Mouse (Mus musculus): ENCODE results near the gene Pdxk. TPM values are rescaled to one million over a fixed set of nuclear protein-coding genes. Genes with fewer than 3 reads are reported as not detected.
A peak's percentile ranks its signal among the peaks of the same experiment; 100 is the strongest.

Gene Pdxk
- polyA plus RNA-seq, 1 experiment from 2014 or later = 10.0 TPM

DNA sequence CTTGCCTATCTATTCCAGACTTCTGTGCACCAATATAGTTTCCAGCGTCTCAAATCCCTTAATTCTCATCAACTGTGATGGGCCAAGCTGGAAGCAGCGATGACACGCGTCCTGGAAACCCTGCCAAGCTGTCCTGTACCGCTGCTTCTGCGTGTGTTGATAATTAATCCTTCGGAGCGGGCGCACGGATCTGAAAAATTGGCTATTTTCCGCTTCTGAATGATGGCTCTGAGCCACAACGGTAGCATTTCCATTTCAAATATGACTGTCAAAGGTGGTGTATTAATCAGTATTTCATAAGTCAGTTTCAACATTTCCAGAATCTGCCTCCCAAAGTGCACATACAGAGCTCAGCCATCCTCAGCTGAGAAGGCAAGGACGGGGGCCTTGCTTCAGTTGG, 8.1 kb downstream of the Pdxk start:
- 95% methylated on average over 13 of the region's 13 CpGs for WGBS
- Histone ChIP-seq H3K4me1 (replicated peaks) (peaks cover 53% of the 10 kb centered on the region), H3K36me3 (no peaks in the 10 kb centered on the region), H3K4me3 (no peak overlapping the region), H3K9me3 (no peaks in the 10 kb centered on the region), H3K27me3 (ENCODE audit: insufficient read depth, poor library complexity, severe bottlenecking) (no peaks in the 10 kb centered on the region), H3K27ac (no peak overlapping the region)
- no peak for DNase-seq (ENCODE audit: low spot score)

DNA sequence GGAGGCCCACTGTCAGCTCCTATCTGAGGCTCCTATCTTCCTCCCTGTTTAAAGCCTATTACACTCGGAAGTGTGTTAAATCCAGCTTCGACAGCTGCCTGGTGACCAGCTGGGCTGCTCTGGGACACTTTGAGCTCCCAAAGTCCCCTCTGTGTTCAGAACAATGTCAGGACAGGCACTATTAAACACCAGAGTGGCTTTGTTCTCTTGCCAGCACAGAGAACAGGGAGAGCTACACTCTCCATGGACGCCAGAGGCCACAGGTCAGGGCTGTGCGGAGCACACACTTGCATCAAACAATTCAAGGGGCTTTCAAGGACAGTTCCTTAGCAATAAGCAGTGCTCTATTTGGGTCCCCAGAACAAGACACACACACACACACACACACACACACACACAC, 12.1 kb downstream of the Pdxk start:
- WGBS = 18% methylated on average over 4 of the region's 4 CpGs
- Histone ChIP-seq H3K36me3 (peaks cover 21% of the 10 kb centered on the region), H3K9me3 (no peaks in the 10 kb centered on the region), H3K27me3 (ENCODE audit: insufficient read depth, poor library complexity, severe bottlenecking) (no peaks in the 10 kb centered on the region), H3K4me3 (no peak overlapping the region), H3K4me1 (replicated peaks) (peaks cover 33% of the 10 kb centered on the region), H3K27ac (peak overlapping the region; percentile 66)
- peak; percentile 44 for DNase-seq (ENCODE audit: low spot score)

DNA sequence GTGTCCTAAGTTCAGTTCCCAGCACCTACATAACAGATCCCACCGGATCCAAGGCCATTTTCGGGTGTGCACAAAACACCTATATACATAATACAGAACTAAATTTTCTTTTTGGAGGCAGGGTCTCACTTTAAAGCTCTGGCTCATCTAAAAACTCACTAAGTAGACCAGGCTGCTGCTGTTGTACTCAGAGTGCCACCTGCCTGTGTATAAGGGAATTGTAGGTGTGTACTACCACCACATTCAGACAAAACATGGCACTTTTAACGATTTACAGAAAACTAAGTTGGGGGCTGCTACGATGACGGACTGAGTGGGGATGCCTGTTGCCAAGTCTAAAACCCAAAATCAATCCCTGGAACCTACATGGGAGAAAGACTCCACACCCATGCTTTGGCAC, 14.0 kb downstream of the Pdxk start:
- Histone ChIP-seq H3K27ac (no peak overlapping the region), H3K4me1 (replicated peaks) (peaks cover 30% of the 10 kb centered on the region), H3K27me3 (ENCODE audit: insufficient read depth, poor library complexity, severe bottlenecking) (no peaks in the 10 kb centered on the region), H3K36me3 (peaks cover 36% of the 10 kb centered on the region), H3K4me3 (no peak overlapping the region), H3K9me3 (no peaks in the 10 kb centered on the region)
- WGBS = 92% methylated on average over 5 of the region's 5 CpGs
- no peak for DNase-seq (ENCODE audit: low spot score)

DNA sequence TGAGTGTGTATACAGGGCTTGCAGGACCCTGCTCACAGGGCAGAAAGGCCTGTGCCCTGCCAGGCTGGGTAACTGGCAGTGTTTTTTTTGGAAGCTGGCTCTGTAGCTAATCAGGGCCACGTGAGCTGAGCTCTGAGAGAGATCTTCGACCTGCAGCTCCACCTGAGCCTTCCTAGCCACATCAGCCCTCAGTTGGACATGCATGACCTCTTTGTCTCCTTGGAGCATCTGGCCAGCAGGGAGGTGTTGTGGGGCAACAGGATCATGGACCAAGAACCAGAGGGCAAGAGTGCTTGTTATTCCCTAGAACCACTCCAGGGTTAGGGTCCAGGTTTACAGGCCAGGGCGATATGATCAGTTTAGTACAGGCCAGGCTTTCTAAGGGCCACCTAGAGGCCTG, 17.4 kb downstream of the Pdxk start:
- Histone ChIP-seq H3K27me3 (ENCODE audit: insufficient read depth, poor library complexity, severe bottlenecking) (no peaks in the 10 kb centered on the region), H3K27ac (no peak overlapping the region), H3K4me1 (replicated peaks) (peaks cover 13% of the 10 kb centered on the region), H3K9me3 (no peaks in the 10 kb centered on the region), H3K4me3 (no peak overlapping the region), H3K36me3 (peaks cover 59% of the 10 kb centered on the region)
- DNase-seq (ENCODE audit: low spot score) = no peak
- 94% methylated on average over 3 of the region's 3 CpGs for WGBS

DNA sequence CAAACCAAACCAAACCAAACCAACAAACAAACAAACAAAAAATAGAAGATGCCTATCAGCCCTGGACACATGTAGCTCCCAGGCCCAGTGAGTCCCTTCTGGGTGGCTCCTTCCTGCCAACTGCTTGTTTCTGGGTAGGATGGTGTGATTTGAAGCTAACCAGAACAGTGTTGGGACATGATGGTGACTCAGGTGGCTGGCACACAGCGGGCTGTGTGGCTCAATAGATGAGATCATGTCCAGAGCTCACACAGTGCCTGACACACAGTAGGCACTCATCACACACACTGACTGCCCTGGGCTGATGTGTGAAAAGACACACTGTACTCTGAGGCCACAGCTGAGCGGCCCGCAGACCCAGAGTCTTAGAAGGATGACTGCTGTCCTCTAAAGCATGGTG, 18.6 kb downstream of the Pdxk start:
- Histone ChIP-seq H3K27me3 (ENCODE audit: insufficient read depth, poor library complexity, severe bottlenecking) (no peaks in the 10 kb centered on the region), H3K4me3 (no peak overlapping the region), H3K36me3 (peaks cover 62% of the 10 kb centered on the region), H3K27ac (no peak overlapping the region), H3K9me3 (no peaks in the 10 kb centered on the region), H3K4me1 (replicated peaks) (0 out of 2 replicates have a peak, but pooled peaks cover 4% of the 10 kb centered on the region)
- no peak for DNase-seq (ENCODE audit: low spot score)
- 91% methylated on average over 3 of the region's 3 CpGs for WGBS

DNA sequence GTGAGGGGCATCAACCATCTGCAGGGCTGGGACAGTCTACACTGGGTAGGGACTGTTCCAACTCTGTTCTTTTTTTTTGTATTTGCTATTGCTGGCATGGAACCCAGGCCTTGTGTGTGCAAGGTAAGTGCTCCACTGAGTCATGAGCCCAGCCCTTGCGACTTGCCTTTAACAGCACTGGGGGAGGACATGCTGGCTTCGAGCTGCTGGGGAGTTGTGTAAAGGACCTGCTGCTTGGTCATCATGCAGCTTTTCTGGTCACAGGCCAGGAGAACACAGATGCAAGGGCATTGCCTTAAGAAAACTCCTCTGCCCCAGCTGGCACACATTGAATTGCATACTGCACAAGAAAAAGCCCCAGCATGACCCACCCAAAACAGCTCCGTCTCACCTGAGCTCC, 22.5 kb downstream of the Pdxk start:
- Histone ChIP-seq H3K27me3 (ENCODE audit: insufficient read depth, poor library complexity, severe bottlenecking) (no peaks in the 10 kb centered on the region), H3K36me3 (peaks cover 38% of the 10 kb centered on the region), H3K4me1 (replicated peaks) (0 out of 2 replicates have a peak, but pooled peaks cover 4% of the 10 kb centered on the region), H3K9me3 (no peaks in the 10 kb centered on the region), H3K27ac (no peak overlapping the region), H3K4me3 (no peak overlapping the region)
- 94% methylated on average over 3 of the region's 3 CpGs for WGBS
- DNase-seq (ENCODE audit: low spot score) = no peak

DNA sequence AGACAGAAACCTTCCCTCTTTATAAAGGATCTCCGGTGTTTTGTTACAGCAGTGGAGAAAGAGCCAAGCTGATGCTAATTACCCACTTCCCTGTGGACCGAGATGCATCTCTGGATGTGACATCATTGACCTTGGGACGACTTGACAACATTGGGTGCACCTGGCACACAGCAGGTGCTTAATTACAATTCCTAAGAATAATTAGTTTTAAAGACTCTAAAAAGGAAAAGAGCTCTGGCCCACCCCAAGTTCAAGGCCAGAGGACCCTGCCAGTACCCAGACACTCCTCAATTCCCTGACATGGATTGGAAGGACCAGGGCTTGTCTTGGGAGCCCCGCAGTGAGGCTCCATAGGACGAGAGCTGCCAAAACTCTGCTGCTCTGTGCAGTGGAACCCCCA, 23.2 kb downstream of the Pdxk start:
- no peak overlapping the region for H3K4me3 ChIP-seq
- H3K27me3 ChIP-seq (ENCODE audit: insufficient read depth, poor library complexity, severe bottlenecking) = no peaks in the 10 kb centered on the region
- H3K4me1 ChIP-seq (replicated peaks) = 0 out of 2 replicates have a peak, but pooled peaks cover 4% of the 10 kb centered on the region
- H3K27ac ChIP-seq = no peak overlapping the region
- H3K9me3 ChIP-seq = no peaks in the 10 kb centered on the region
- WGBS = 88% methylated on average over 5 of the region's 5 CpGs
- peaks cover 32% of the 10 kb centered on the region for H3K36me3 ChIP-seq
- no peak for DNase-seq (ENCODE audit: low spot score)

DNA sequence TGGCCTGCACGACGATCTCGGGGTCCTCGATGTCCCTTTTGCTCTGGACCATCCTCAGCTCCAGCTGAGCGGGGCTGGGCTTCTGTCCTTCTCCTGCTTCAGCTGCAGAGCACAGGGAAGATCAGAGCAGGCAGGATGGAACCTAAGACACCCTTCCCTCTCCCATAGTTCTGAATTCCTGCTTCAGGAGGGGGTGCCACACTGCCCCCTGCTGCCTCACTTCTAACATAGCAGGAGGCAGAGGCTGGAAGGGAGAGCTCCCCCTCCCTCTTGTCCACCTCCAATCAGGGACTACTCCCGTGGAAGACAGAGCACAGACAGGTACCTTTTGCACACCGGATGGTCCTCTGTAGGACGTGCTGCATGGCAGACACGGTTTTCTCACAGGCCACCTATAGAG, 24.0 kb downstream of the Pdxk start:
- H3K27ac ChIP-seq = no peak overlapping the region
- H3K27me3 ChIP-seq (ENCODE audit: insufficient read depth, poor library complexity, severe bottlenecking) = no peaks in the 10 kb centered on the region
- peaks cover 26% of the 10 kb centered on the region for H3K36me3 ChIP-seq
- WGBS = 57% methylated on average over 9 of the region's 9 CpGs
- DNase-seq (ENCODE audit: low spot score) = peak; percentile 29
- H3K9me3 ChIP-seq = no peaks in the 10 kb centered on the region
- H3K4me1 ChIP-seq (replicated peaks) = 0 out of 2 replicates have a peak, but pooled peaks cover 4% of the 10 kb centered on the region
- H3K4me3 ChIP-seq = no peak overlapping the region

DNA sequence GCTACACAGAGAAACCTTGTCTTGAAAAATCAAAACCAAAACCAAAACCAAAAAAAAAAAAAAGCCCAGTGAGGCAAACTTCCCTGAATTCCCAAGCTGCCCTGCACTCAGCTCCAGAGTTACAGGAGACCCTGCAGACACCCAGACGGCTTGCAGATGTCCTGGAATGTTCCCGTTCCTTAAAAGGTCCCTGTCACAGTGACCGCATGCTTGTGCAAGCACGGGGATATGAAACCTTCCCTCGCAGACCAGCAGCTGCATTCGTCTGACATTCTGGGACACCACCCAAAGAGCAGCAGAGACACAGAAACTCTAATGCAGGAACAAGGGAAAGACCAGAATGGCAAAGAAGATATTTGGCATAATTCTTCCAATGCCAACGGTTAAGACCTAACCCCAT, 24.8 kb downstream of the Pdxk start:
- no peak overlapping the region for H3K27ac ChIP-seq
- no peak for DNase-seq (ENCODE audit: low spot score)
- H3K36me3 ChIP-seq = peaks cover 24% of the 10 kb centered on the region
- no peaks in the 10 kb centered on the region for H3K27me3 ChIP-seq (ENCODE audit: insufficient read depth, poor library complexity, severe bottlenecking)
- WGBS = 87% methylated on average over 7 of the region's 7 CpGs
- no peaks in the 10 kb centered on the region for H3K9me3 ChIP-seq
- no peak overlapping the region for H3K4me3 ChIP-seq
- H3K4me1 ChIP-seq (replicated peaks) = 0 out of 2 replicates have a peak, but pooled peaks cover 3% of the 10 kb centered on the region

DNA sequence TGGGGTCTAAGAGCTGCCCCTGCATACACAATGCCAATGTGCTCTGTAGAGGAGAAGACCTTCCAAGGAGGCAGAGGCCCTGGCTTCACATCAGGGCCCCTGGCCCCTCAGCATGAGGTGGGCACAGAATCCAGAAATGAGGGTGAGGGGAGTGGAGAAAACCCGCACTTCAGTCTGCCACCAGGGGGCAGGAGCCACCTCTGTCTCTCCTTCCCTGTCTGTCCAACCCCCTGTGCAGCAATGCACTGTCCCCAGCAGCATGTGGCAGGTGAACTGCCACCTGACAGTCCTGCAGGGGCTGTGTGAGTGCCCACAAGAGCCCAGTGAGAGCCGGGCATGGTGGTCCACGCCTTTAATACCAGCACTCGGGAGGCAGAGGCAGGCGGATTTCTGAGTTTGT, 25.2 kb downstream of the Pdxk start:
- Histone ChIP-seq H3K4me3 (no peak overlapping the region), H3K27me3 (ENCODE audit: insufficient read depth, poor library complexity, severe bottlenecking) (no peaks in the 10 kb centered on the region), H3K4me1 (replicated peaks) (no peaks in the 10 kb centered on the region), H3K27ac (no peak overlapping the region), H3K9me3 (no peaks in the 10 kb centered on the region), H3K36me3 (peaks cover 20% of the 10 kb centered on the region)
- WGBS = 63% methylated on average over 5 of the region's 5 CpGs
- DNase-seq (ENCODE audit: low spot score) = peak; percentile 27

DNA sequence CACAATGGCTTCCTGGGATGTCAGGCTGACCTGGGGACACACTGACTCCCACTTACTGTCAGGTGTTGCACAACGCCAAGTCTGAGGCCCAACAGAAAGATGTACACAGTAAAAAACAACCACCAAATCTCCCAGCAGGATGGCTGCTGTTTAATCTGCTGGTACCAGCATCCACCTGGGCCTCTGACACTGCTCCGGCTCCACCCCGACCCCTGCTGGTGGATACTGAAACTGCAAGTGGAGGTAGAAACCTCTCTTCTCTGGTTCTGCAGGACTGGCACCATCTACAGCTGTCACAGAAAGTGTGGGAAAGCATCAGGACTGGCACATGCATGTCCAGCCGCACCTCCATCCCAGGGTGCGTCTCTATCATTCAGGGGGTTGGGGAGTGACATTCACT, 26.7 kb downstream of the Pdxk start:
- H3K36me3 ChIP-seq = peaks cover 9% of the 10 kb centered on the region
- H3K4me3 ChIP-seq = no peak overlapping the region
- H3K27me3 ChIP-seq (ENCODE audit: insufficient read depth, poor library complexity, severe bottlenecking) = no peaks in the 10 kb centered on the region
- no peaks in the 10 kb centered on the region for H3K4me1 ChIP-seq (replicated peaks)
- no peak overlapping the region for H3K27ac ChIP-seq
- WGBS = 14% methylated on average over 5 of the region's 5 CpGs
- no peaks in the 10 kb centered on the region for H3K9me3 ChIP-seq
- peak; percentile 77 for DNase-seq (ENCODE audit: low spot score)

DNA sequence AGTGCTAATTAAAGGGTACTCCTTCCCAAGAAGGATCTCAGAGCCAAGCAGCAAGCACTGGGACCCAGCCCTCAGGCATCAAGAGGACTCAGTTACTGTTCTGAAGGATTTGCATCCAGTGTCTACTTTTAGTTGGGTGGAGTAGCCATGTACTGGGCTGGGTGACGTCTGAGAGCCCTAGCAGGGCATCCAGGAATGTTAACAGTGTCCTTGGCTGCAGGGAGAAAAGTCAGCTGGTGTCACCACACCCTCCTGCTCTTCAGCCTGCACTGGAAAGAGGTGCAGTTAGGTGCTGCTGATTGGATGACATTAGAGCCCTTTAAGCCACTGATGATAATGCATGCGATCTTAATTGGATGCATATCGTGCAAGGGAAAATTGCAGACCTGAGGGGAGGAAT, 31.9 kb downstream of the Pdxk start:
- H3K27me3 ChIP-seq (ENCODE audit: insufficient read depth, poor library complexity, severe bottlenecking) = no peaks in the 10 kb centered on the region
- H3K27ac ChIP-seq = no peak overlapping the region
- H3K9me3 ChIP-seq = no peaks in the 10 kb centered on the region
- DNase-seq (ENCODE audit: low spot score) = no peak
- 74% methylated on average over 3 of the region's 3 CpGs for WGBS
- H3K4me1 ChIP-seq (replicated peaks) = no peaks in the 10 kb centered on the region
- peaks cover 11% of the 10 kb centered on the region for H3K36me3 ChIP-seq
- no peak overlapping the region for H3K4me3 ChIP-seq

DNA sequence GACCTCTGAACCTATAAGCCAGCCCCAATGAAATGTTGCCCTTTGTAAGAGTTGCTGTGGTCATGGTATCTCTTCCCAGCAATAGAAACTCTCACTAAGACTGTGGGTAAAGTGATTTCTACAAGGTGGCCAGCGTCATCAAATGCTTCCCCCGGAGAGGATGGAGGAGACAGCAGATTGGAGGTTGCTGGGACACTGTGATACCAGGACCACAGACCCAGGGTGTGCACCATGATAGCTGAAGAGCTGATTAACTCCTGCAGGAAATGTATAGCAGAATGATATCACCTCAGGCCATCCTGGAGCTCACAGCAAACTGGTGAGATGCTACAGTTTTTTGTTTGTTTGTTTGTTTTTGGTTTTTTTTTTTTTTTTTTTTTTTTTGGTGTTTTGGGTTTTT, 35.0 kb downstream of the Pdxk start:
- Histone ChIP-seq H3K27ac (no peak overlapping the region), H3K4me1 (replicated peaks) (peaks cover 23% of the 10 kb centered on the region), H3K27me3 (ENCODE audit: insufficient read depth, poor library complexity, severe bottlenecking) (no peaks in the 10 kb centered on the region), H3K36me3 (peaks cover 21% of the 10 kb centered on the region), H3K4me3 (no peak overlapping the region), H3K9me3 (no peaks in the 10 kb centered on the region)
- 90% methylated on average over 2 of the region's 2 CpGs for WGBS
- no peak for DNase-seq (ENCODE audit: low spot score)

DNA sequence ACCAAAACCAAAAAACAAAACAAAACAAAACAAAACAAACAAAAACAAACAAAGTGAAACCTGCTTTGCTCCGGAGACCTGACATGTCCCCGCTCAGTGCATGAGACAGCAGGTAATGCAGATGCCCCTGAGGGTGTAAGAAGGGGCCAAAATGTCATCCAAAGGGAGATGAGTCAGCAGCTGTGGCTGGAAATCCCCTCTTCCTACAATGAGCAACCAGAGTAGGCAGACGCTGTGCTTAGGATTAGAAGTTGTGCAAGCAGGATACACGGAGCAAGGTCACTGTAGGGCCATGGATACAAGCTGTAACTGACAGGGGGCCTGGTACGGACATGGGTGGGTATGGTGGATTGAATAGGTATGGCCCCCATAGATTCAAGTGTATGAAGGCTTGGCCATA, 35.6 kb downstream of the Pdxk start:
- H3K27me3 ChIP-seq (ENCODE audit: insufficient read depth, poor library complexity, severe bottlenecking) = no peaks in the 10 kb centered on the region
- H3K4me3 ChIP-seq = no peak overlapping the region
- no peaks in the 10 kb centered on the region for H3K9me3 ChIP-seq
- DNase-seq (ENCODE audit: low spot score) = no peak
- 90% methylated on average over 5 of the region's 5 CpGs for WGBS
- H3K4me1 ChIP-seq (replicated peaks) = peaks cover 23% of the 10 kb centered on the region
- peaks cover 21% of the 10 kb centered on the region for H3K36me3 ChIP-seq
- no peak overlapping the region for H3K27ac ChIP-seq

Measured in hindbrain, embryonic 10.5 days (tissue).